Mouse (Mus musculus) intestine, postnatal 0 days (tissue): Measurements from ENCODE around the gene 1500009C09Rik. TPM values are rescaled to one million over a fixed set of nuclear protein-coding genes. Genes with fewer than 3 reads are reported as not detected.

Source experiments
- ATAC-seq: fragments of 200-750 bp; cut with Nextera tagmentation; 2 replicates; pipeline ENCODE4 v1.8.0; 2017; ENCODE audit warnings: mild to moderate bottlenecking, moderate TSS enrichment, moderate library complexity
- H3K27ac ChIP-seq: fragments of 300-500 bp; sonication (generic); 2 replicates; pipeline ENCODE4 v1.5.1; 2014; ENCODE audit warnings: mild to moderate bottlenecking, low read depth, low read length, moderate library complexity
- H3K27me3 ChIP-seq: fragments of 300-500 bp; sonication (generic); replicated peaks from 2 replicates; pipeline ENCODE4 v1.6.1; 2014; ENCODE audit warnings: low read length, mixed read lengths; ENCODE audit not compliant: control insufficient read depth, insufficient read depth
- H3K36me3 ChIP-seq: fragments of 300-500 bp; sonication (generic); 2 replicates; pipeline ENCODE4 v1.6.1; 2014; ENCODE audit warnings: mild to moderate bottlenecking, moderate library complexity; ENCODE audit not compliant: control insufficient read depth, insufficient read depth
- H3K4me1 ChIP-seq: fragments of 300-500 bp; sonication (generic); replicated peaks from 2 replicates; pipeline ENCODE4 v1.6.1; 2014; ENCODE audit warnings: antibody characterized with exemption, low read length, mixed read lengths; ENCODE audit not compliant: control insufficient read depth, insufficient read depth
- H3K4me2 ChIP-seq: fragments of 300-500 bp; sonication (generic); replicated peaks from 2 replicates; pipeline ENCODE4 v1.6.1; 2014; ENCODE audit warnings: low read depth, mild to moderate bottlenecking, moderate library complexity
- H3K4me3 ChIP-seq: fragments of 300-500 bp; sonication (generic); 2 replicates; pipeline ENCODE4 v1.5.1; 2014; ENCODE audit warnings: low read depth, low read length
- H3K9ac ChIP-seq: fragments of 300-500 bp; sonication (generic); 2 replicates; pipeline ENCODE4 v1.6.1; 2014; ENCODE audit warnings: mild to moderate bottlenecking, low read depth, low read length
- H3K9me3 ChIP-seq: fragments of 300-500 bp; sonication (generic); 2 replicates; pipeline ENCODE4 v1.6.1; 2016; ENCODE audit warnings: mixed run types; ENCODE audit not compliant: control insufficient read depth
- CTCF ChIP-seq: sonication (generic); IDR thresholded peaks from 2 replicates; pipeline ENCODE4 v1.5.1; 2016; ENCODE audit warnings: low read depth, mild to moderate bottlenecking, control low read depth, antibody characterized with exemption, moderate library complexity
- WGBS: fragments of 180-500 bp; shearing (Covaris S2); extraction: QIAGEN DNeasy Blood & Tissue Kit; methylation state at CpG from one replicate; pipeline ENCODE4 v1.1.7; 2014; 5-methylcytosine and 5-hydroxymethylcytosine counted together
- polyA plus RNA-seq: library from polyadenylated mRNA; unstranded; fragments of >200 nt; fragmentation: Nextera tagmentation; extraction: Ambion mirVana; gene quantifications from 2 replicates; pipeline ENCODE4 v1.2.1, GENCODE M21; 2015

1500009C09Rik gene
- polyA plus RNA-seq, 1 experiment from 2014 or later: not detected

DNA sequence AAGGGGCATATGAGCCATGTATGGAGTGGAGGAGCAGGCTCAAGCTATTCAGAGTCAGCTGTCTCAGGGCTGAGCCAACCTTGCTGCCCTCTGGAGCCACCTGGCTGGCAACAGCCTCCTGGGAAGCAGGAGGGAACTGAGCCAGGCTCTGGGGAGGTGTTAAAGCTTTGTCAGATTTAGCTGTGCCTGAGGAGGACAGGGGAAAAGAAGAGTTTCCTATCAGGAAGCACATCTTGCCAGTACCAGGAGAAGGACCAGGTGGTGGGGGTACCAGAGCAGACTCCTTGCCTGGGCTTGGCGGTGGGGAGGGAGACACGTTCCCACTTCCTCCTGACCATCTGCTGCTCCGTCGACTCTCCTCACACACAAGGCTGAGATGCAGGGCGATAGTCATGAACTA lies 25.4 kb downstream of the 1500009C09Rik start:
- H3K4me1 ChIP-seq: no peaks in the 10 kb centered on the region
- no peaks in the 10 kb centered on the region for H3K36me3 ChIP-seq
- 68% methylated on average over 5 of the region's 5 CpGs for WGBS
- H3K9ac ChIP-seq: no peak overlapping the region
- TF ChIP-seq CTCF: no peak
- H3K27me3 ChIP-seq: peaks cover 45% of the 10 kb centered on the region
- no peak overlapping the region for H3K4me2 ChIP-seq
- H3K4me3 ChIP-seq: no peak overlapping the region
- H3K9me3 ChIP-seq: no peaks in the 10 kb centered on the region
- no peak overlapping the region for H3K27ac ChIP-seq
- no peak for ATAC-seq

DNA sequence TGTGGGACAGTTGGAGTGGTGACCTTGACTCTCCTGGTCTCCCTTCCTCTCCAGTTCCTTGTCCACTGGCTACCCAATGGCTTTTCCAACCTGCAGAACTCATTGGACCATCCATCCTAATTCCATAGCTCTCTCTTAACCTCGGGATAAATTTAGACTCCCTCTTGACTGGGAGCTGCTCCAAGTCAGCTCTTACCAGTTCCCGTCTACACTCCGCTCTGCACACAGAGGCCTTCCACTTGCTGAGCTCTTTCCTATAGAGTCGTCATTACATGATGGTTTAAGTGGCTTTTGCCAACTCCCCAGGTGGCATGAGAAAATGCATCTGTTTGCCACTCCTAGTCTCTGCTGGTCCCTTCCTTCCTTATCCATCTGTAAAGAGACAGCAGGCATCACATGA lies 28.4 kb downstream of the 1500009C09Rik start:
- H3K4me1 ChIP-seq: no peaks in the 10 kb centered on the region
- WGBS: 73% methylated on average over 4 of the region's 4 CpGs
- ATAC-seq: no peak
- H3K9me3 ChIP-seq: no peaks in the 10 kb centered on the region
- no peak overlapping the region for H3K4me3 ChIP-seq
- no peak overlapping the region for H3K27ac ChIP-seq
- no peaks in the 10 kb centered on the region for H3K36me3 ChIP-seq
- TF ChIP-seq CTCF: no peak
- H3K9ac ChIP-seq: no peak overlapping the region
- H3K27me3 ChIP-seq: peaks cover 18% of the 10 kb centered on the region
- H3K4me2 ChIP-seq: no peak overlapping the region

- H3K36me3 ChIP-seq: no peaks in the 10 kb centered on the region
- no peak overlapping the region for H3K4me3 ChIP-seq
- 57% methylated on average over 12 of the region's 12 CpGs for WGBS
- ATAC-seq: no peak
- no peaks in the 10 kb centered on the region for H3K4me1 ChIP-seq
- H3K27me3 ChIP-seq: no peaks in the 10 kb centered on the region
- H3K27ac ChIP-seq: no peak overlapping the region
- no peak for TF ChIP-seq CTCF
- H3K4me2 ChIP-seq: no peak overlapping the region
- H3K9me3 ChIP-seq: no peaks in the 10 kb centered on the region
- no peak overlapping the region for H3K9ac ChIP-seq
Measured at GRCm38 (mm10) chr15:82286157-82286556, 34.0 kb downstream of the 1500009C09Rik start.

DNA sequence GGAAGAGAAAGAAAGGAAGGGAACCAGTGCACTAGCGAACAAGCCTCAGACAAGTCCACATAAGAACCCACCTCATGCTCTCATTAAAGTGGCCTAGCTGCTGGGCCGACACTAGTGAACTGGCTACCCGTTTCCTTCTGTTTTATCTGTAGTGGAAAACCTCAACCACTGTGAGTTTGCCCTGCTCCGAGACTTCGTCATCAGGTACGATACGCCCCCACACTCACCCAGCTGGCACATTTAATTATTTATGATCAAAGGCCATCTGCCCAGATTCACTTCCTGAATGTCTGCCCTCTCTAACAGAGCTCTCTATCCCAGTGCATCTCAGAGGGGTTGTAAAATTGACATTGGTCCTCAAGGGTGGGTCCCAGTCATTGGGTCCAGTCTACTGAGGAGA lies 38.1 kb downstream of the 1500009C09Rik start:
- no peak overlapping the region for H3K27ac ChIP-seq
- H3K4me3 ChIP-seq: no peak overlapping the region
- H3K27me3 ChIP-seq: 0 out of 2 replicates have a peak, but pooled peaks cover 5% of the 10 kb centered on the region
- H3K9me3 ChIP-seq: no peaks in the 10 kb centered on the region
- ATAC-seq: no peak
- no peak overlapping the region for H3K4me2 ChIP-seq
- no peaks in the 10 kb centered on the region for H3K36me3 ChIP-seq
- 77% methylated on average over 7 of the region's 7 CpGs for WGBS
- H3K9ac ChIP-seq: no peak overlapping the region
- no peaks in the 10 kb centered on the region for H3K4me1 ChIP-seq
- no peak for TF ChIP-seq CTCF

GRCm38 (mm10) chr15:82292851-82293250 lies 40.7 kb downstream of the 1500009C09Rik start:
- H3K9me3 ChIP-seq: no peaks in the 10 kb centered on the region
- no peaks in the 10 kb centered on the region for H3K36me3 ChIP-seq
- no peak overlapping the region for H3K27ac ChIP-seq
- no peak overlapping the region for H3K4me3 ChIP-seq
- 0 out of 2 replicates have a peak, but pooled peaks cover 5% of the 10 kb centered on the region for H3K27me3 ChIP-seq
- no peaks in the 10 kb centered on the region for H3K4me1 ChIP-seq
- WGBS: 18% methylated on average over 5 of the region's 5 CpGs
- H3K9ac ChIP-seq: no peak overlapping the region
- TF ChIP-seq CTCF: no peak
- H3K4me2 ChIP-seq: no peak overlapping the region
- ATAC-seq: no peak

DNA sequence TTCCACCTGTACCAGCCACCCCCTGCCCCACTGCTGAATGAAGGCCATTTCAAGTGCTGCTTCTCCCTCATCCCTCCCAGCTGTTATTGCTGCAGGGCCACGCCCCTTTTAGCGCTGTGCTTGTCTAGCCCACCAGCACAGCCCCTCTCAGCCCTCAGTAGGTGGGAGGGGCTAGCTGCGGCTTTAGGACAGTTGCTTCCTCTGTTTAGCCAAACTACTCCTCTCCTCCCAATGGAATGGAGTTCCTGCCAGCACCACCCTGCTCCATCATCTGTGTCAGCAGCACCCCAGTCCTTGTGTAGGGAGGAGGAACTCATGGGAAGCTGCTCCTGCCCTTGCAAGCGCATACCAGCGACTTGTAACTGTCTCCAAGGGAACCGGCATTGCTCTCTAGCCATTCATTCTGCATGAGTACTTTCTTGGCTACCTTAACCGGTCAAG lies 41.1 kb downstream of the 1500009C09Rik start:
- H3K4me1 ChIP-seq: no peaks in the 10 kb centered on the region
- no peaks in the 10 kb centered on the region for H3K9me3 ChIP-seq
- 0 out of 2 replicates have a peak, but pooled peaks cover 5% of the 10 kb centered on the region for H3K27me3 ChIP-seq
- H3K4me3 ChIP-seq: no peak overlapping the region
- no peaks in the 10 kb centered on the region for H3K36me3 ChIP-seq
- H3K4me2 ChIP-seq: 0 out of 2 replicates have a peak overlapping the region, but pooled peaks have one; percentile 13
- no peak overlapping the region for H3K9ac ChIP-seq
- no peak overlapping the region for H3K27ac ChIP-seq
- TF ChIP-seq CTCF: no peak
- ATAC-seq: no peak
- WGBS: 15% methylated on average over 7 of the region's 7 CpGs

GRCm38 (mm10) chr15:82294059-82294458 lies 41.9 kb downstream of the 1500009C09Rik start:
- H3K9ac ChIP-seq: no peak overlapping the region
- TF ChIP-seq CTCF: peak; percentile 72
- no peaks in the 10 kb centered on the region for H3K4me1 ChIP-seq
- H3K4me3 ChIP-seq: no peak overlapping the region
- WGBS: 48% methylated on average over 8 of the region's 8 CpGs
- H3K27ac ChIP-seq: no peak overlapping the region
- no peak overlapping the region for H3K4me2 ChIP-seq
- no peak for ATAC-seq
- 0 out of 2 replicates have a peak, but pooled peaks cover 9% of the 10 kb centered on the region for H3K27me3 ChIP-seq
- H3K36me3 ChIP-seq: no peaks in the 10 kb centered on the region
- no peaks in the 10 kb centered on the region for H3K9me3 ChIP-seq
